Comparison of ENCODE assay signal across 8 mouse cellular contexts in the genomic region with DNA sequence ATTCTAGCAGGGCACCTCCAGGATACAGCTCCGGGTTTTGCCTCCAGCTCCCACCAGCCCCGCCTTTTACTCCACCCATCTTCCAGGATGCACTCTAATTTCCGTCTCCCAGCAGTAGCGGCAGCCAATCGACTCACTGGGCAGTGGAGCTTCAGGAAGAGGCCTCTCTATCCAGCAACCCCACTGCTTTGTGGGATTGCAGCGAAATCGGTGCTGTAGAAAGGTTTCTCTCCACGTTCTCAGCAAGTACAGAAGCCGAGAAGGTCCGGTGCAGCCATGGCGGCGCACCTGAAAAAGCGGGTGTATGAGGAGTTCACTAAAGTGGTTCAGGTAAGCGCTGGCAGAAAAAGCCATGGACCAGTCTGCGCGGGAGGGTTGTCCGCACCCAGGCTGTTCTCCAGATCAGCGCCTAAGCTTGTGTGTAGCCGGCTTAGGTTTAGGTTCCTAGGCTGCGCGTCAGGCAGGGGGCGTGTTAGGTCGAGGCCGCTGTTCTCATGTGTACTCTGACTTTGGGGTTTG. TPM values are rescaled to one million over a fixed set of nuclear protein-coding genes. Genes with fewer than 3 reads are reported as not detected.
DNase-seq lines count a peak whose midpoint lies in the region; ATAC-seq and TF ChIP-seq lines count a peak whose summit lies in the region.

Gene Ints4 (plus strand): TSS at position 136 of the 519 bp plus-strand sequence.

- TF ChIP-seq EP300 in liver, embryonic 14.5 days (IDR thresholded peaks at IDR 0.05; ENCODE audit: low read depth), result no peak
- no peak for TF ChIP-seq EP300 in stomach, postnatal 0 days (optimal IDR thresholded peaks at IDR 0.05)

- peak within 1 kb of the TSS; percentile 66 for H3K4me2 ChIP-seq in heart, embryonic 15.5 days
- H3K4me2 ChIP-seq in liver, embryonic 14.5 days (ENCODE audit: low read depth), result peak within 1 kb of the TSS; percentile 81
- peak within 1 kb of the TSS; percentile 91 for H3K4me2 ChIP-seq in neural tube, embryonic 11.5 days (ENCODE audit: low read depth)
- H3K4me2 ChIP-seq in stomach, postnatal 0 days (replicated peaks; ENCODE audit: low read depth), result peak within 1 kb of the TSS; percentile 59

- ATAC-seq in heart, embryonic 15.5 days (replicated peaks; ENCODE audit: insufficient number of reproducible peaks, insufficient read depth, low FRiP score, low read depth), result peak; percentile 99
- peak; percentile 99 for ATAC-seq in liver, embryonic 14.5 days (ENCODE audit: insufficient read depth)
- peak; percentile 98 for ATAC-seq in neural tube, embryonic 11.5 days (ENCODE audit: insufficient read depth, low FRiP score, low TSS enrichment)
- peak; percentile 99 for ATAC-seq in stomach, postnatal 0 days (ENCODE audit: low FRiP score, low TSS enrichment)

- H3K36me3 ChIP-seq in forebrain, embryonic 10.5 days (replicated peaks), result peaks cover 16% of the 10 kb centered on the region
- peaks cover 8% of the 10 kb centered on the region; the same call in 1 of the 2 replicates for H3K36me3 ChIP-seq in heart, embryonic 15.5 days
- no peaks in the 10 kb centered on the region; the same call in 1 of the 2 replicates for H3K36me3 ChIP-seq in liver, embryonic 14.5 days (replicated peaks; ENCODE audit: control insufficient read depth, insufficient read depth, low read depth)
- 0 out of 2 replicates have a peak, but pooled peaks cover 2% of the 10 kb centered on the region for H3K36me3 ChIP-seq in neural tube, embryonic 11.5 days (ENCODE audit: control insufficient read depth, insufficient read depth, low read length)
- H3K36me3 ChIP-seq in stomach, postnatal 0 days (ENCODE audit: control insufficient read depth, insufficient read depth, low read length), result peaks cover 8% of the 10 kb centered on the region; the same call in 1 of the 2 replicates

- H3K4me1 ChIP-seq in forebrain, embryonic 10.5 days, result peaks cover 17% of the 10 kb centered on the region
- H3K4me1 ChIP-seq in heart, embryonic 15.5 days (replicated peaks), result peaks cover 14% of the 10 kb centered on the region
- peaks cover 9 to 14% of the 10 kb centered on the region in 2 experiments for H3K4me1 ChIP-seq in liver, embryonic 14.5 days (replicated peaks; ENCODE audit: control insufficient read depth in 2 of 2, insufficient read depth in 2 of 2, low read length in 1 of 2)
- peaks cover 4% of the 10 kb centered on the region; the same call in 1 of the 2 replicates for H3K4me1 ChIP-seq in neural tube, embryonic 11.5 days (ENCODE audit: control insufficient read depth, insufficient read depth, low read length)
- no peaks in the 10 kb centered on the region; the same call in 1 of the 2 replicates for H3K4me1 ChIP-seq in stomach, postnatal 0 days (replicated peaks; ENCODE audit: control insufficient read depth, insufficient read depth)

- TF ChIP-seq CTCF in liver, embryonic 14.5 days (IDR thresholded peaks at IDR 0.05; ENCODE audit: low read depth), result peak; percentile 59
- TF ChIP-seq CTCF in stomach, postnatal 0 days (IDR thresholded peaks at IDR 0.05; ENCODE audit: low read depth), result peak; percentile 60

- no peaks in the 10 kb centered on the region for H3K9me3 ChIP-seq in forebrain, embryonic 10.5 days
- no peaks in the 10 kb centered on the region for H3K9me3 ChIP-seq in heart, embryonic 15.5 days (replicated peaks)
- H3K9me3 ChIP-seq in liver, embryonic 14.5 days (ENCODE audit: control insufficient read depth, low read length), result no peaks in the 10 kb centered on the region
- no peaks in the 10 kb centered on the region for H3K9me3 ChIP-seq in neural tube, embryonic 11.5 days (ENCODE audit: control insufficient read depth, low read length)
- H3K9me3 ChIP-seq in stomach, postnatal 0 days (ENCODE audit: control insufficient read depth, low read length), result no peaks in the 10 kb centered on the region

- no peaks in the 10 kb centered on the region for H3K27me3 ChIP-seq in forebrain, embryonic 10.5 days (ENCODE audit: poor library complexity, severe bottlenecking)
- no peaks in the 10 kb centered on the region for H3K27me3 ChIP-seq in heart, embryonic 15.5 days
- H3K27me3 ChIP-seq in liver, embryonic 14.5 days (ENCODE audit: control insufficient read depth, insufficient read depth, low read length), result no peaks in the 10 kb centered on the region
- H3K27me3 ChIP-seq in neural tube, embryonic 11.5 days (ENCODE audit: control insufficient read depth, insufficient read depth, low read length), result no peaks in the 10 kb centered on the region
- no peaks in the 10 kb centered on the region for H3K27me3 ChIP-seq in stomach, postnatal 0 days (ENCODE audit: control insufficient read depth, insufficient read depth, low read length)

- DNase-seq in CD8-positive naive resting alpha-beta T cell, adult 2 months (ENCODE audit: low read depth in 2 of 2, low spot score in 2 of 2), result peak; percentile 79 to 83
- peak; percentile 88 for DNase-seq in c-Kit-positive CD71-negative TER-119-negative erythroid progenitor cells, embryonic 14.5 days (ENCODE audit: low read depth)
- peak; percentile 91 for DNase-seq in forebrain, embryonic 10.5 days (ENCODE audit: extremely low spot score, low spot score)
- peak; percentile 94 to 98 for DNase-seq in kidney, postnatal 25 days
- DNase-seq in liver, embryonic 14.5 days (ENCODE audit: low read depth in 3 of 3, low spot score in 3 of 3), result peak; percentile 89 to 92 (median 91)
- DNase-seq in neural tube, embryonic 11.5 days (ENCODE audit: low spot score), result peak; percentile 88
- peak; percentile 94 for DNase-seq in stomach, postnatal 0 days (ENCODE audit: low spot score)

- under 1% methylated on average over 24 of the region's 24 CpGs for WGBS in forebrain, embryonic 10.5 days
- 0% methylated on average over 24 of the region's 24 CpGs for WGBS in heart, embryonic 15.5 days
- whole genome bisulfite sequencing in liver, embryonic 14.5 days (ENCODE audit: insufficient replicate concordance), result 1% methylated on average over 24 of the region's 24 CpGs
- under 1% methylated on average over 24 of the region's 24 CpGs for WGBS in neural tube, embryonic 11.5 days
- 1% methylated on average over 24 of the region's 24 CpGs for WGBS in stomach, postnatal 0 days

- H3K9ac ChIP-seq in heart, embryonic 15.5 days, result peak within 1 kb of the TSS; percentile 81
- peak within 1 kb of the TSS; percentile 49 for H3K9ac ChIP-seq in liver, embryonic 14.5 days (replicated peaks)
- peak within 1 kb of the TSS; percentile 85 for H3K9ac ChIP-seq in neural tube, embryonic 11.5 days (ENCODE audit: low read length)
- peak within 1 kb of the TSS; percentile 50 for H3K9ac ChIP-seq in stomach, postnatal 0 days (ENCODE audit: low read length)

- peak within 1 kb of the TSS; percentile 87 for H3K27ac ChIP-seq in forebrain, embryonic 10.5 days
- H3K27ac ChIP-seq in heart, embryonic 15.5 days, result peak within 1 kb of the TSS; percentile 81
- peak within 1 kb of the TSS; percentile 70 for H3K27ac ChIP-seq in liver, embryonic 14.5 days
- H3K27ac ChIP-seq in neural tube, embryonic 11.5 days (ENCODE audit: low read depth, low read length), result 0 out of 2 replicates have a peak within 1 kb of the TSS, but pooled peaks have one; percentile 35
- peak within 1 kb of the TSS; percentile 49 for H3K27ac ChIP-seq in stomach, postnatal 0 days (replicated peaks)

- H3K4me3 ChIP-seq in forebrain, embryonic 10.5 days, result peak within 1 kb of the TSS; percentile 80
- H3K4me3 ChIP-seq in heart, embryonic 15.5 days, result peak within 1 kb of the TSS; percentile 86
- H3K4me3 ChIP-seq in liver, embryonic 14.5 days (ENCODE audit: insufficient read depth in 1 of 2, low read depth in 2 of 2, low read length in 2 of 2), result peak within 1 kb of the TSS; percentile 81 to 92
- peak within 1 kb of the TSS; percentile 75 for H3K4me3 ChIP-seq in neural tube, embryonic 11.5 days (ENCODE audit: low read depth, low read length)
- peak within 1 kb of the TSS; percentile 48 for H3K4me3 ChIP-seq in stomach, postnatal 0 days (ENCODE audit: low read depth, low read length)

RNA-seq across cellular contexts. Expression of gene Ints4, which starts in this region (rescaled TPM):
- polyA plus RNA-seq in forebrain, embryonic 10.5 days (2016; fragmentation: Nextera tagmentation; extraction: Ambion mirVana), result 63.3 and 69.4 TPM in 2 replicates
- 27.5 and 33.9 TPM in 2 replicates for polyA plus RNA-seq in heart, embryonic 15.5 days (2015; fragmentation: Nextera tagmentation; extraction: Ambion mirVana)
- 25.9 and 26.8 TPM in 2 replicates for polyA plus RNA-seq in liver, embryonic 14.5 days (2012; rRNA removed)
- 19.1 and 21.8 TPM in 2 replicates for polyA plus RNA-seq in liver, embryonic 14.5 days (2014; fragmentation: Nextera tagmentation; extraction: Ambion mirVana)
- 65.2 and 66.6 TPM in 2 replicates for polyA plus RNA-seq in neural tube, embryonic 11.5 days (2014; fragmentation: Nextera tagmentation; extraction: Ambion mirVana)
- polyA plus RNA-seq in stomach, postnatal 0 days (2015; fragmentation: Nextera tagmentation; extraction: Ambion mirVana), result 21.9 and 26.7 TPM in 2 replicates

Comparison
In these comparisons a context has a peak if more than half of its experiments do, and no peak if none do; other contexts are left out.
1. Peak in every context shown above with its lines: DNase-seq, ATAC-seq, H3K4me3 ChIP-seq and H3K27ac ChIP-seq.
2. H3K27ac ChIP-seq: peak in every context shown above with its lines; median percentile 87 in forebrain, embryonic 10.5 days; 81 in heart, embryonic 15.5 days; 70 in liver, embryonic 14.5 days; 49 in stomach, postnatal 0 days; 35 in neural tube, embryonic 11.5 days.